Mouse (Mus musculus): Measurements from ENCODE around the gene Dennd2d. TPM values are rescaled to one million over a fixed set of nuclear protein-coding genes. Genes with fewer than 3 reads are reported as not detected.

The Dennd2d gene
- total RNA-seq (2021), result 1 to 10 TPM; 3.5 to 7.2 TPM
- long read RNA-seq, experiment 1, partial matches to known transcripts, result 0 of 4 reads
- long read RNA-seq, experiment 1, other reads (novel, unspliced or antisense), result 3 of 4 reads
- long read RNA-seq, experiment 2, full-length matches to known transcripts, result 15 of 16 reads
- long read RNA-seq, experiment 2, partial matches to known transcripts, result 0 of 16 reads
- long read RNA-seq, experiment 2, other reads (novel, unspliced or antisense), result 1 of 16 reads

DNA sequence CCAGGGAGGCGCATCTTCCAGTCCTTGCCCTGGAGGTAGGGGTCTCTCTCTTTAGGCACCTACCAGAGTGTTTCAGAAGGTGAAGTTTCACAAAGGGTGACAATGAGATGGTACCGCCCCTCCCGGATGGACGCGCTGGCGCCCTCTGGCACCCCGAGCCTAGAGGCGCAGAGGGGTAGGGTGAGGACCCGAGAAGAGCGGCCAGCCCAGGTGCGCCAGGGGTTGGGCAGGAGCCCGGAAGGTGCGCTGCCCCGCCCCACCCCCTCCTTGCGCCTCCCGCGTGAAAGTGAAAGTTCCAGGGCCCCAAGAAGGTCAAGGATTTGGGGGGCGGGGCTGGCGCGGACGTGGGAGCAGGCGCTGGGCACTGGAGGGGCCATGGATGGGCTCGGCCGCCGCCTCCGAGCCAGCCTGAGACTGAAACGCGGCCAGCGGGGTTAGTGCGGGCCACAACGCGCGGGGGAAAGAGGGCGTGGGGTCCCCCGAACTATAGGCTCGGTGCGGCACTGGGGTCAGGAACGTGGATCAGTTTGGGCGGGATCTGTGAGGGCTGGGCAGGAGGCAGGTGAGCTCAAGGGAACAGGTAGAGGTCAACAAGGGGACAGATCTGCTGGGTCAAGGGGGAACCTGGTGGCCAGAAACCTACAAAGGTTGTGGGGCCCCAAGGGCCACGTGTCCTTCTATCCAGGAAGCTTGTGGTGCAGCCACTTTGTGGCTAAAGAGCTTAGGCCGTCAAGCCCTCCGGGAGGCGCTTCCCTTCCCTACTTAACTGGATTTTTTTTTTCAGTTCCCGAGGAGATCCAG is at the start of gene Dennd2d:
Gene Dennd2d, plus strand, starts transcription at position 125 of the 801 bp plus-strand sequence.
- DNase-seq (ENCODE audit: low spot score in 2 of 2), result peak; percentile 36 to 52

- DNase-seq (ENCODE audit: low spot score in 2 of 2), result peak in 1 of 2 experiments; percentile 8
Measured at GRCm38 (mm10) chr3:106448571-106448970, 33.6 kb upstream of the Dennd2d start.

DNA sequence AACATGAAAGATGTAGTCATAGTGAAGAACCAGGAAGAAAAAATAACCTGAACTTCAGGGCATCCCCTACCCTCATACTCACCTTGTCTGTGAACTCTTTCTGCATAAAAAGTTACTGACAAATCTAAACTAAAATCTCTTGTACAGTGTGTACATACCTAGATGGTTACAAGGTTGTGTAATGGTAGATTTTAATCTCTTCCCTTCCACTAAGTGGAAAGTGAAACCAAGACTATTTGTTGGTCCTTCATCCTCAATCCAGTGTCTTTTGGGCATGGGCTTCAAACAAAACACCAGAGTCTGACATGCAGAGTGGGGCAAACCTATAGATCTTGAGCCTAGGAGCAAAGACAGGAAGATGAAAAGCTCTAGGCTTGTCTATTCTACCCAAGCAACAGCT is 33.2 kb upstream of the Dennd2d start:
- DNase-seq (ENCODE audit: low spot score in 2 of 2), result no peak

GRCm38 (mm10) chr3:106449567-106449966 is 32.6 kb upstream of the Dennd2d start:
- no peak for DNase-seq (ENCODE audit: low spot score in 2 of 2)

DNA sequence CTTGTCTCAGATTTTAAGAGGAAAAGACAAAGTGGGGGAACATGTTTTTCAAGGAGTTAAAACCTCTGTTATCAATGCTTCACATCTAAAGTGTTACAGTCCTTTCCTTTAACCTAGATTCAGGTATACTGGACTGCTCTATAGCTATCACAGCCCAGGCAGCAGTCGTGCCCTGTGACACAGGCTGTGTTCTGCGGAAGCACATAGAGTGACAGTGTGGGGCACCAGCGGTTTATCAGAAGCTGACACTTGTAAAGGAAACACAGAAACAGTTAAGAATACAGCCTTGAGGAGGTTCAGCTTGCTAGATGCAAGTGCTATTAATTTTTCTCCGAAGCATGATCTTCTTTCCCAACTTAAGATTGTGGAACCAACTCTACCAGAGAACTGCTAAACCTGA is 29.6 kb upstream of the Dennd2d start:
- no peak for DNase-seq (ENCODE audit: low spot score in 2 of 2)

DNA sequence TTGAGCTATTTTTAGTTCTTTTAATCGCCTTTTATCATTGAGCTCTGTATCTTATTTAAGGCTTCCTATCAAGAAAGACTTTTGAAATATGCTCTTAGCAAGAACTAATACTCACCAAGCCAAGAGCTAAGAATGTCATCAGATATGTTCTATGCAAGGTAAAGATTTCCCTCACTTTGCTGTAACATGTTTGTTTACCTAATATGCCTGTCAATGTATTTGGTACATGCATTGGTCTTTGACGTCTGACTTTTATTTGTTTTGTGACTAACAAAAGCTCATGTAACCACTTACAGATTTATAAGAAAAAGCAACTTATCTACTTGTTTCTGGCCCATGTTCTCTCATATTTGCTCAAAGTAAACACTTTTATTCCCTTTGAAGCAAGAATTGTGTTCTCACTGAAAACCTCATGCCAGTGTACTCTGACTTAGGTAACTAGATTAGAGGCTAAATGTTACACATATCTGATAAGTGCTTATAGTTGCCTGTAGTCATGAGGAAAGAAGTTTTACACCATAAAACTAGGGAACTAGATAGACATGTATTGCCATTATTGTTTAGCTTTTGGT is 24.8 kb upstream of the Dennd2d start:
- no peak for DNase-seq (ENCODE audit: low spot score in 2 of 2)

DNA sequence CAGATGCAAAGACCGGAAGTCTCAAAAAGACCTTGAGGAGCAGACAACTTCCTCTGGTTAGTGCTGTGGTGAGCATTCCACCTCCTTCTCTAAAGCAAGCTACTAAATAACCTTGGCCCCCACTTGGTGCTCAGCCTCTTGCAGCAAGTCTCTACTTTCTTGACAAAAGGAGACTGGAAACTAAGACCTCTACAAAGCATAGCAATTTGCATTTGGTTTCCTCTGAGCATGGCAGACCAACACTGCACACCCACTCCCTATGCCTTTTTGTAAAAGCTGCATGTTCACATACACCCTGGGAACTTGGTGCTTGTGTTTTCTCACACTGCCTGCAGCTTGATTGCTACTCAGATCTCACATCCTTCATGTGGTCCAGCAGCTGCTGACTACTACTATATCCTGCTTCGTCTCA is 20.1 kb upstream of the Dennd2d start:
- no peak for DNase-seq (ENCODE audit: low spot score in 2 of 2)

DNA sequence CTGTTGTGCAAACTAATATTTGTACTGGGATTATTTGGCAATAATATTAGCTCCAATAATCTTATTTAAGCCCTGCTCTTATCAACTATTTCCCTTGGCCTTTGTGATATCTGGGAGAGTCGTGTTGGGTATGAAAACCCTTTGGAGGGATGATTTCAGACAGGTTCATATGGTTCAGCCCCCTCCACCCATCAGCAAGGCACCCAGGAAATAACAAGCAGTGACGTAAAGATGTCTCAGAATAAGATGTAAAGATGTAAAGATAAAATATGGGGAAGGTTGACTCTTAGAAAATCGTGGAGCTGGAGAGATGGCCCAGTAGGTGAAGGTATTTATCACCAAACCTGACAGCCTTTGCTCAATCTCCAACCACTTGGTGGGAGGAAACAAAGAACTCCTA is 19.7 kb upstream of the Dennd2d start:
- no peak for DNase-seq (ENCODE audit: low spot score in 2 of 2)

DNA sequence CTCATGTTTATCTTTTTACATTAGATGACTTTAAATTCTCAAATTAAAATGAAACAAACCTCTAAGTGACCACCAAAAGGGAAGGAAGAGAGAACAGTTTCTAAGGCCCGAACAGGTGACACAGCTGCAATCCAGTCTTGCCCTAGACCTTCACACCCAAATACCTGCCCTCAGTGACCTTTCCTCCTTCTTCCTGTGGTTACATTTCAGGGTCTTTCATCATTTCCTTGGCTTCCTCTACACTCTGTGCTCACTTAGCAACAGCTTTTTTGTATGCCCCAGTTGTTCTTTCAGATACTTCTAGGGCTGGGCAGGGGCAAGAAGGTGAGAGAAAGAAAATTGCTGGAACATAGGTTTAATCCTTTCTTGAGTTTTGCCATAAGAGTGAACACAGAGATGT is 17.5 kb upstream of the Dennd2d start:
- no peak for DNase-seq (ENCODE audit: low spot score in 2 of 2)

GRCm38 (mm10) chr3:106474210-106474609 is 8.0 kb upstream of the Dennd2d start:
- DNase-seq (ENCODE audit: low spot score in 2 of 2), result no peak

GRCm38 (mm10) chr3:106476863-106477262 is 5.3 kb upstream of the Dennd2d start:
- no peak for DNase-seq (ENCODE audit: low spot score in 2 of 2)

GRCm38 (mm10) chr3:106483297-106483696 is 1.1 kb downstream of the Dennd2d start:
- DNase-seq (ENCODE audit: low spot score in 2 of 2), result no peak

GRCm38 (mm10) chr3:106483796-106484405 is 1.7 kb downstream of the Dennd2d start:
- DNase-seq (ENCODE audit: low spot score in 2 of 2), result no peak

DNA sequence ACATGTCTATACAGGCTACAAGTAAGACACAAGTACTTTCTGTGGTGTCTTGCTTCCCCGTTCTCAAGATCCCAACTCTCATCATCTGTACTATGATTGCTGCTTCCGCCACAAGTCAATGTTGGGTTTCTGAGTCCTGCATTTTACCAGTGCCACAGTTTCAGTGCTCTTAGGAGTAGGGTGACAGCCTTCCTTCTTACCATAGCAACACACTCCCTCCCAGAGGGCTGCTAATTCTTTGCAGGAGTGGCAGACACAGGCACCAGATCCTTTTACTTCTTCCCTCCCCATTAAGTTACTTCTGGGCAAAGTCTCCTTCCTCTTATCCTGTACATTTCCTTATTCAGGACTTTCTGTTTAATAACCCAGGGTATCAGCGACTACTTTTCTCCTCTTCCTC is 2.7 kb downstream of the Dennd2d start:
- DNase-seq (ENCODE audit: low spot score in 2 of 2), result no peak

DNA sequence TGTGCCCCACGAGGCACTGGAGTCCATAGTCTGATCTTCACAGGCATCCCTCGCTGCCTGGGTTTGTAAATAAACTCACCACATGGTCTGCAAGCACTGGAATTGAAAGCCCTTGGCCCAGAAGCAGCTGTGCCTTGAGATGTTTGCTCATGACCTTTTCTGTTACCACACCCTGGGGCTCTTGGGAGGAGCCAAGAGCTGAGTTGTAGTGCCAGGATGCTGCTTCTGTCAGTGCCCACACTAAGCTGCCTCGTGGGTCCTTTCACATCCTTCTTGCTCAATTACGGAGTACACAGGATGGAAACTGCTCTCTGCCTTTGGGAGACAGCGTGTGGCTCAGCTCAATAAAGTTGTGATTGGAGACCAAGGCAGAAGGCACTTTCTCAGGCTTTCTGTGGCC is 3.6 kb downstream of the Dennd2d start:
- no peak for DNase-seq (ENCODE audit: low spot score in 2 of 2)

GRCm38 (mm10) chr3:106487551-106487950 is 5.3 kb downstream of the Dennd2d start:
- DNase-seq (ENCODE audit: low spot score in 2 of 2), result no peak

DNA sequence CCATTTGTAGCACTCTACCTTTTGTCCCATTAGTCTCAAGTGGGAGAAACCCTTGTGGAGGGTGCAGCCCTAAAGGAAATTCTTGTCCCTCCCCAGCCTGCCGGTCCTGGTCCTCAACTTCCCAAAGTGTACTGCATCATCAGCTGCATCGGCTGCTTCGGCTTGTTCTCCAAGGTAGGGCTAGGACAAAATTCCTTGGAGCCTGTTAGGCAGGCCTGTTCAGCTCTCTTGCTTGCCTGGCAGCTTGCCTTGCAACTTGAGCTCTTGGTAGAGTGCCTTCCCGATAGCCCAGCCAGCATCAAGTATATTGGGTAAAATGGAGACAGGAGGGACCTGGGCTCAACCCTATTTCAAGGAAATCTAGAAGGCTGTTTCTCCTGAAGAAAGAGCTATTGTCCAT is 8.0 kb downstream of the Dennd2d start:
- DNase-seq (ENCODE audit: low spot score in 2 of 2), result no peak

DNA sequence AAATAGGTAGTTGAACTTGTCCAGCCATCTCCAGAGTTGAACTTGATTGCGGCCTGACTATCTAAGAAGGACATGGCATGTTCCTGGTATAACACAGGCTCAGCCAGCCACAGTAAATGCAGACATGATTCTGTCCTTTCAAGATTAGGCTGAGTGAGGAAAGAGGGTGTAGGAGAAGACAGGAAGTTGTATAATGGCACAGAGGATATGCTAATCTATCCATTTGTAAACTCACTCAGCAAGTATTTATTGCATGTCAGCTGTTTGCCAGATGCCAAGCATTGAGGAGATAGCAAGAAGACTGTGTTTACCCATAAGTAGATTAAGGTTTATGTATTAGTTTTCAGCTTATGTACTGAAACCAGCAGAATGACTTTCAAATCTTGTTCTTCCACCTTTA is 10.5 kb downstream of the Dennd2d start:
- DNase-seq (ENCODE audit: low spot score in 2 of 2), result no peak

DNA sequence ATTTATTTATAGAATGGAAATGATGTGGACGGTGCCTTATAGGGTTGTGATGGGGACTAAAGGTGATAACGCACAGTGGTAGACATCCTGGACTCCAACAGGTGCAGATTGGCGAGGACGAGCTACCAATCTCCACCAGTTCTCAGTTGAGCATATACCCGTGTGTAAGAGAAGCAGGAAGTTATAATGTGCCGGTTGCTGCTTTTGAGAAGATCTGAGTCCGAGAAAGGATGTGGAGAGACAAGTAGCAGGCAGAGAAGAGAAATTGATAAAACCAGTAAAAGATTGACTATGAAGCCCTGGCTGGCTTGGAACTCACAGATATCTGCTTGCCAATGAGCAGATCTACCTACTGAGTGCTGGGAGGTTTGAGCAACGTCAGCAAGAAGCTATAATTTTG is 11.0 kb downstream of the Dennd2d start:
- no peak for DNase-seq (ENCODE audit: low spot score in 2 of 2)

- DNase-seq (ENCODE audit: low spot score in 2 of 2), result no peak
Measured at GRCm38 (mm10) chr3:106493882-106494281, 11.7 kb downstream of the Dennd2d start.

DNA sequence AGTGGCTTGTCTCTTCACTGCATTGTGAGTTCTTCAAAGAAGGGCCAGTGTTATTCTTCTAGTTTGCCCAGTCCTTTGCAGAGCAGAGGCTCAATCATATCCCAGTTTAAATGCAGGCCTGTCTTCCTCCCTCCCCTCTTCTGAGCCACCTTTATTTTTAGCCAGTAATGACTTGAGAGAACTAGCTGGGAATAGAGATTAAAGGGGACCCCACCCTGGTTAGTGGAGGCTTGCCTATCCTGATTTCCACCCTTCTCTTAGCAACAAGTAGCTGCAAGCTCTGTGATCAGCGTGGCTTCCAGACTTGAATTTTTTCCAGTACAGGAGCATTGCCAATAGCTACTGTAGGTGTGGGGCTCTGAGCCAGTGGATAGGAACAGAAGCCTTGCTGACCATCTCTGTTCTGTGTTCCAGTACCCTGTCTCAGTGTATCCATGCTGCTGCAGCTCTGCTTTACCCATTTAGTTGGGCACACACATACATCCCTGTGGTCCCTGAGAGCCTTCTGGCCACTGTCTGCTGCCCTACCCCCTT is 12.3 kb downstream of the Dennd2d start:
- no peak for DNase-seq (ENCODE audit: low spot score in 2 of 2)
